Mouse (Mus musculus) brown adipose tissue, adult 24 weeks (tissue): Measurements from ENCODE around the gene Pde11a. TPM values are rescaled to one million over a fixed set of nuclear protein-coding genes. Genes with fewer than 3 reads are reported as not detected.

Experiments
- H3K27ac ChIP-seq: fragments of 200-500 bp; replicated peaks from 2 replicates; pipeline ENCODE4 v1.5.1; 2012; ENCODE audit warnings: low read depth, mild to moderate bottlenecking, low read length
- H3K4me1 ChIP-seq: fragments of 200-500 bp; 2 replicates; pipeline ENCODE4 v1.6.1; 2012; ENCODE audit warnings: low read length, mixed read lengths; ENCODE audit not compliant: control insufficient read depth, insufficient read depth, insufficient read length
- H3K4me3 ChIP-seq: fragments of 200-500 bp; 2 replicates; pipeline ENCODE4 v1.5.1; 2012; ENCODE audit warnings: low read depth, mild to moderate bottlenecking, low read length, moderate library complexity; ENCODE audit not compliant: insufficient read depth
- polyA plus RNA-seq: library from polyadenylated mRNA; stranded (reverse); fragments of >200 nt; gene quantifications from 2 replicates; pipeline ENCODE4 v1.2.4, GENCODE M21; 2012; ENCODE audit not compliant: missing spikeins, insufficient read depth, insufficient read length

Pde11a gene
- polyA plus RNA-seq, 1 experiment = 0.91 TPM

GRCm38 (mm10) chr2:76076047-76076446 lies 262.5 kb downstream of the Pde11a start:
- Histone ChIP-seq H3K27ac (no peak overlapping the region), H3K4me3 (no peak overlapping the region)

GRCm38 (mm10) chr2:76073079-76073478 lies 265.5 kb downstream of the Pde11a start:
- Histone ChIP-seq H3K4me3 (no peak overlapping the region), H3K4me1 (no peaks in the 10 kb centered on the region), H3K27ac (no peak overlapping the region)

More at GRCm38 (mm10) chr2:76076047-76076446, 262.5 kb downstream of the Pde11a start:
- H3K4me1 ChIP-seq = no peaks in the 10 kb centered on the region

GRCm38 (mm10) chr2:76070432-76071306 lies 267.9 kb downstream of the Pde11a start:
- peak overlapping the region; percentile 75 for H3K4me3 ChIP-seq
- no peaks in the 10 kb centered on the region for H3K4me1 ChIP-seq
- 0 out of 2 replicates have a peak overlapping the region, but pooled peaks have one; percentile 49 for H3K27ac ChIP-seq

GRCm38 (mm10) chr2:76069238-76069637 lies 269.3 kb downstream of the Pde11a start:
- H3K4me3 ChIP-seq = no peak overlapping the region
- no peak overlapping the region for H3K27ac ChIP-seq
- H3K4me1 ChIP-seq = no peaks in the 10 kb centered on the region

- no peak overlapping the region for H3K27ac ChIP-seq
- no peak overlapping the region for H3K4me3 ChIP-seq
- no peaks in the 10 kb centered on the region for H3K4me1 ChIP-seq
Measured at GRCm38 (mm10) chr2:76068155-76068554, 270.4 kb downstream of the Pde11a start.

- no peak overlapping the region for H3K27ac ChIP-seq
- no peak overlapping the region for H3K4me3 ChIP-seq
- H3K4me1 ChIP-seq = no peaks in the 10 kb centered on the region
Measured at GRCm38 (mm10) chr2:76067144-76067543, 271.4 kb downstream of the Pde11a start.

GRCm38 (mm10) chr2:76065292-76065691 lies 273.3 kb downstream of the Pde11a start:
- Histone ChIP-seq H3K27ac (no peak overlapping the region), H3K4me3 (no peak overlapping the region), H3K4me1 (no peaks in the 10 kb centered on the region)

GRCm38 (mm10) chr2:76064078-76064477 lies 274.5 kb downstream of the Pde11a start:
- Histone ChIP-seq H3K4me3 (no peak overlapping the region), H3K4me1 (no peaks in the 10 kb centered on the region), H3K27ac (no peak overlapping the region)

DNA sequence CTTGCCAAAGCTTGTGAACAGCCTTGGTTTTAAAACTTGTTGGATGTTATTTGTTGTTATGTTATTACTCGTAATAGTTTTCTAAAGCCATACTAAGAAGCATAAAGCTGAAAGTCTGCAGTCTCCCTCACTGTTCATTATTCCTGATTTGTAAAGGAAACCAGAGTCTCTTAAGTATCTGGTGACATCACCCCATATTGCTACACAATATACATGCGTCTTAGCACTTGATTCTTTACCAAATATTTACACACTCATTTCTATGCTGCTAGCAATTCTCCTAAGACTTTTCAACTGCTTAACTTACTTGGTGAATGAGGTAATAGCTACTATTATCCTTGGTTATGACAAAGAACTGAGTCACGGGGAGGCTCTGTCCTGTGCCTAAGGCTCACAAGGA lies 278.4 kb downstream of the Pde11a start:
- H3K4me3 ChIP-seq = no peak overlapping the region
- no peaks in the 10 kb centered on the region for H3K4me1 ChIP-seq
- no peak overlapping the region for H3K27ac ChIP-seq

DNA sequence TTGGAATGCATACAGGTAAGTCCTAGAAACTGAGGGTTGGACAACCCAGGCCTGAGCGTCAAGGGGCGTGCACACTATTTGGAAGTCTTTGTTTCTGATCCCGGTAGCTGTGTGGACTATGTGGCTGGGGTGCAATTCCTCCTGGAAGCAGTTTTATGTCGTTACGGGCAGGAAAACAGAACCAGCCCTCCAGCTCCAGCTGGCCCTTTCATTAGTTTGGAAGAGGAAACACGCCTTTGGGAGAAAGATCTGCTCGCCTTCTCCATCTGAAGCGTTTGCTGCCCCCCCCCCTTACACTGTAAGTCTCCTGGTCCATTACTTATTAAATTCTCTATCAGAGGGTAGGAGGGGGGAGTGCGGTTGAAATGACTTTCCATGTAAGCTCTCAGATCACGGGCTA lies 279.0 kb downstream of the Pde11a start:
- Histone ChIP-seq H3K4me1 (no peaks in the 10 kb centered on the region), H3K27ac (no peak overlapping the region), H3K4me3 (no peak overlapping the region)

DNA sequence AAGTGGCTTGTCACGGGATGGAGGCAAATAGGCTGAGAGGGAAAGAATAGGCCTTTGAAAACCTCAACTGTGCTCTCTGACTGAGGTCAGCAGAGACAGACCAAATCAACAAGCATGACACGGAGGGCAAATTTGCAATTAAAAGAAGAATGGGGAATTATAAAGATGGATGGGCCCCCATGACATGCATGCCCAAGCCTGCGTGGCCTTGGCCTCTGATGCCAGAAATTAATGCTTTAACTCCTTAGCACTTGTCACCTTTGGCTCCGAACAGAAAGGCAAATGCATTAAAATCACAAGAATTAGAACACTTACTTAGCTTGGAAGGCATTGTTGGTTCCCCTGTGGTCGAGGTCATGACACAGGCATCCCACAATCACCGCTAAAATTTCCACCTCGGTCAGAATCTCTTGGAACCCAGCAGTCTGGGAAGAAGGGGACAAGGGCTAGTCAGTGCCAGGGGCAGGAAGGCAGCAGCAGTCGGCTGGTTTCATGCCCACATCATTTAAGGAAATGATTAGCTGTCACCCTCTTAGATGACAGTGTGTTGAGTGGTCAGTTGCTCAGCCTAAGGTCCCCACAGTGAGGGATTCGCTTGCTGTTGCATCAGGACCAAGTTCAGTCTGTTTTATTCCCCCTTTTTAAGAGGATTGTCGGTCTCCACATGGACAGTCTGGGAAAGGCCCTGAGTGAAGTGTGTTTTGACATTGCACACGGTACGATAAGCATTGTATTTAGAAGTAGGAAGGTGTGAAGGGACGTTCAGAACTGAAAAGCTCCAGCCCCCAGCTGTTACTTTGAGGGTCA lies 279.7 kb downstream of the Pde11a start:
- Histone ChIP-seq H3K4me3 (no peak overlapping the region), H3K27ac (no peak overlapping the region), H3K4me1 (no peaks in the 10 kb centered on the region)

- no peak overlapping the region for H3K4me3 ChIP-seq
- no peak overlapping the region for H3K27ac ChIP-seq
- H3K4me1 ChIP-seq = no peaks in the 10 kb centered on the region
Measured at GRCm38 (mm10) chr2:76057555-76057954, 281.0 kb downstream of the Pde11a start.

- no peak overlapping the region for H3K4me3 ChIP-seq
- no peaks in the 10 kb centered on the region for H3K4me1 ChIP-seq
- H3K27ac ChIP-seq = no peak overlapping the region
Measured at GRCm38 (mm10) chr2:76053748-76054331, 284.7 kb downstream of the Pde11a start.

- Histone ChIP-seq H3K4me3 (no peak overlapping the region), H3K4me1 (no peaks in the 10 kb centered on the region), H3K27ac (no peak overlapping the region)
Measured at GRCm38 (mm10) chr2:76052897-76053505, 285.6 kb downstream of the Pde11a start.

DNA sequence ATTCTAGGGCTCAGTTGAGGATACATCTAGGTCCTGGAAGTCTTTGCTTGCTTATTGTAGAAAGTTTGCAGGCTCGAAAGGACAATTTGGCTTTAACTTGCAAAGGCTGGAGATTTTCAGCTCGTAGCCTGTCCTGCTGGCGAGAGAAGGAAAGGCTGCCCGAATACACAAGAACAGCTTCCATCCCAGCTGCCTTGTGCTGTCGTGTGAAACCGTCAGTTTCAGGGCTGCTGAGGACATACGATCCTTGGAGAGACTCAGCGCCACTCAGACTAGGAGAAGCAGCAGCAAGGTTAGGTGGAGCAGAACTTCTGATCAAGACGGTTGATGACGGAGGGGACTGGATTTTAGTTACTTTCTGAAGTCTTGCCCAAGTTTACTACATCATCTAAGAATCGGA lies 287.2 kb downstream of the Pde11a start:
- Histone ChIP-seq H3K4me3 (no peak overlapping the region), H3K27ac (no peak overlapping the region), H3K4me1 (no peaks in the 10 kb centered on the region)
